Comparison of ENCODE assay signal across 8 mouse cellular contexts in genomic region chr3:88607065-88607757, GRCm38 (mm10). TPM values are rescaled to one million over a fixed set of nuclear protein-coding genes. Genes with fewer than 3 reads are reported as not detected.
DNase-seq lines count a peak whose midpoint lies in the region; ATAC-seq and TF ChIP-seq lines count a peak whose summit lies in the region.

No protein-coding gene starts in this region.

- TF ChIP-seq CTCF in bone marrow, adult 2 months (IDR thresholded peaks at IDR 0.05; ENCODE audit: control insufficient read depth, insufficient read depth, low read length) = peak; percentile 98

- H3K27ac ChIP-seq in bone marrow, adult 2 months (ENCODE audit: control insufficient read depth, insufficient read depth, low read depth, low read length, poor library complexity) = no peak overlapping the region
- no peak overlapping the region for H3K27ac ChIP-seq in embryonic facial prominence, embryonic 14.5 days (replicated peaks; ENCODE audit: low read depth, low read length)
- peak overlapping the region; percentile 77 for H3K27ac ChIP-seq in heart, embryonic 10.5 days
- no peak overlapping the region for H3K27ac ChIP-seq in kidney, embryonic 14.5 days (ENCODE audit: low read depth, low read length)

- H3K4me3 ChIP-seq in bone marrow, adult 2 months (replicated peaks; ENCODE audit: control insufficient read depth, low read depth, low read length) = no peak overlapping the region
- H3K4me3 ChIP-seq in embryonic facial prominence, embryonic 14.5 days (ENCODE audit: low read depth, low read length) = peak overlapping the region; percentile 29
- peak overlapping the region; percentile 61 for H3K4me3 ChIP-seq in heart, embryonic 10.5 days
- peak overlapping the region; percentile 26 for H3K4me3 ChIP-seq in kidney, embryonic 14.5 days (ENCODE audit: low read length)

- 1% methylated on average over 20 of the region's 20 CpGs for WGBS in bone marrow, adult 2 months
- WGBS in embryonic facial prominence, embryonic 14.5 days = 0% methylated on average over 16 of the region's 20 CpGs
- WGBS in heart, embryonic 10.5 days = under 1% methylated on average over 20 of the region's 20 CpGs
- 1% methylated on average over 20 of the region's 20 CpGs for WGBS in kidney, embryonic 14.5 days

- no peaks in the 10 kb centered on the region for H3K27me3 ChIP-seq in embryonic facial prominence, embryonic 14.5 days (replicated peaks; ENCODE audit: control insufficient read depth, insufficient read depth, low read length)
- no peaks in the 10 kb centered on the region for H3K27me3 ChIP-seq in heart, embryonic 10.5 days (ENCODE audit: insufficient read depth, poor library complexity, severe bottlenecking)
- no peaks in the 10 kb centered on the region for H3K27me3 ChIP-seq in kidney, embryonic 14.5 days (ENCODE audit: control insufficient read depth, insufficient read depth, low read length)

- ATAC-seq in embryonic facial prominence, embryonic 14.5 days (ENCODE audit: low read depth) = peak; percentile 93
- peak; percentile 86 for ATAC-seq in kidney, embryonic 14.5 days (ENCODE audit: low FRiP score, low TSS enrichment)

- peaks cover 2% of the 10 kb centered on the region; the same call in 1 of the 2 replicates for H3K4me1 ChIP-seq in bone marrow, adult 2 months (ENCODE audit: control insufficient read depth, insufficient read depth, low read length)
- 0 out of 2 replicates have a peak, but pooled peaks cover 5% of the 10 kb centered on the region for H3K4me1 ChIP-seq in embryonic facial prominence, embryonic 14.5 days (ENCODE audit: control insufficient read depth, insufficient read depth, low read length)
- H3K4me1 ChIP-seq in heart, embryonic 10.5 days = peaks cover 40% of the 10 kb centered on the region
- H3K4me1 ChIP-seq in kidney, embryonic 14.5 days (ENCODE audit: control insufficient read depth, insufficient read depth, low read length) = 0 out of 2 replicates have a peak, but pooled peaks cover 3% of the 10 kb centered on the region

- no peaks in the 10 kb centered on the region for H3K9me3 ChIP-seq in embryonic facial prominence, embryonic 14.5 days (ENCODE audit: control insufficient read depth, low read length)
- H3K9me3 ChIP-seq in heart, embryonic 10.5 days = no peaks in the 10 kb centered on the region
- H3K9me3 ChIP-seq in kidney, embryonic 14.5 days (ENCODE audit: control insufficient read depth, low read length) = no peaks in the 10 kb centered on the region

- peak overlapping the region; percentile 59 for H3K4me2 ChIP-seq in embryonic facial prominence, embryonic 14.5 days (ENCODE audit: low read depth, low read length)
- H3K4me2 ChIP-seq in kidney, embryonic 14.5 days (replicated peaks; ENCODE audit: low read depth, low read length) = peak overlapping the region; percentile 49

- peak overlapping the region; percentile 53 for H3K9ac ChIP-seq in embryonic facial prominence, embryonic 14.5 days (ENCODE audit: low read depth, low read length)
- 0 out of 2 replicates have a peak overlapping the region, but pooled peaks have one; percentile 23 for H3K9ac ChIP-seq in kidney, embryonic 14.5 days (ENCODE audit: low read depth, low read length)

- TF ChIP-seq POLR2A in bone marrow, adult 2 months (IDR thresholded peaks at IDR 0.05; ENCODE audit: borderline replicate concordance, control insufficient read depth, low read depth, low read length) = no peak

- DNase-seq in A20 (ENCODE audit: low read depth, low spot score) (peak; percentile 87), liver (peak; percentile 86)
- peak; percentile 87 for DNase-seq in embryonic facial prominence, embryonic 14.5 days (ENCODE audit: low spot score)
- peak; percentile 94 for DNase-seq in heart, embryonic 10.5 days (ENCODE audit: low spot score)
- peak; percentile 79 to 86 for DNase-seq in monocyte, adult 2 months (ENCODE audit: low read depth in 1 of 2, low spot score in 2 of 2)
- peak; percentile 77 to 86 for DNase-seq in spleen, postnatal 14 days (ENCODE audit: low spot score in 2 of 2)

- no peaks in the 10 kb centered on the region for H3K36me3 ChIP-seq in embryonic facial prominence, embryonic 14.5 days (ENCODE audit: control insufficient read depth, insufficient read depth, low read length)
- H3K36me3 ChIP-seq in heart, embryonic 10.5 days = no peaks in the 10 kb centered on the region
- H3K36me3 ChIP-seq in kidney, embryonic 14.5 days (ENCODE audit: control insufficient read depth, insufficient read depth, low read length) = no peaks in the 10 kb centered on the region

RNA-seq across cellular contexts. Expression of gene Arhgef2, which starts 1.4 kb away (rescaled TPM):
- polyA plus RNA-seq in bone marrow, adult 2 months (2011; ENCODE audit: insufficient read depth, insufficient read length, low replicate concordance, missing spikeins) = 39.3 and 96.1 TPM in 2 replicates
- polyA plus RNA-seq in embryonic facial prominence, embryonic 14.5 days (2014; fragmentation: Nextera tagmentation; extraction: Ambion mirVana) = 88.0 and 88.7 TPM in 2 replicates
- polyA plus RNA-seq in heart, embryonic 10.5 days (2016; fragmentation: Nextera tagmentation; extraction: Ambion mirVana) = 82.5 and 108 TPM in 2 replicates
- polyA plus RNA-seq in kidney, embryonic 14.5 days (2014; fragmentation: Nextera tagmentation; extraction: Ambion mirVana) = 110 and 127 TPM in 2 replicates

RNA-seq across cellular contexts. Expression of gene Ssr2, which starts 31.5 kb away (rescaled TPM):
- polyA plus RNA-seq in bone marrow, adult 2 months (2011; ENCODE audit: insufficient read depth, insufficient read length, low replicate concordance, missing spikeins) = 46.1 and 84.8 TPM in 2 replicates
- 289 and 337 TPM in 2 replicates for polyA plus RNA-seq in embryonic facial prominence, embryonic 14.5 days (2014; fragmentation: Nextera tagmentation; extraction: Ambion mirVana)
- 184 and 207 TPM in 2 replicates for polyA plus RNA-seq in heart, embryonic 10.5 days (2016; fragmentation: Nextera tagmentation; extraction: Ambion mirVana)
- polyA plus RNA-seq in kidney, embryonic 14.5 days (2014; fragmentation: Nextera tagmentation; extraction: Ambion mirVana) = 260 and 303 TPM in 2 replicates

RNA-seq across cellular contexts. Expression of gene Rxfp4, which starts 45.7 kb away (rescaled TPM):
- polyA plus RNA-seq in bone marrow, adult 2 months (2011; ENCODE audit: insufficient read depth, insufficient read length, low replicate concordance, missing spikeins) = not detected in 2 replicates
- 0.18 TPM in 1 of 2 replicates, not detected in the other for polyA plus RNA-seq in embryonic facial prominence, embryonic 14.5 days (2014; fragmentation: Nextera tagmentation; extraction: Ambion mirVana)
- polyA plus RNA-seq in heart, embryonic 10.5 days (2016; fragmentation: Nextera tagmentation; extraction: Ambion mirVana) = not detected in 2 replicates
- polyA plus RNA-seq in kidney, embryonic 14.5 days (2014; fragmentation: Nextera tagmentation; extraction: Ambion mirVana) = not detected in 2 replicates

RNA-seq across cellular contexts. Expression of gene Ubqln4, which starts 53.7 kb away (rescaled TPM):
- 20.9 and 25.2 TPM in 2 replicates for polyA plus RNA-seq in bone marrow, adult 2 months (2011; ENCODE audit: insufficient read depth, insufficient read length, low replicate concordance, missing spikeins)
- 46.3 and 50.0 TPM in 2 replicates for polyA plus RNA-seq in embryonic facial prominence, embryonic 14.5 days (2014; fragmentation: Nextera tagmentation; extraction: Ambion mirVana)
- polyA plus RNA-seq in heart, embryonic 10.5 days (2016; fragmentation: Nextera tagmentation; extraction: Ambion mirVana) = 49.5 and 62.2 TPM in 2 replicates
- polyA plus RNA-seq in kidney, embryonic 14.5 days (2014; fragmentation: Nextera tagmentation; extraction: Ambion mirVana) = 51.4 and 73.4 TPM in 2 replicates

RNA-seq across cellular contexts. Expression of gene Lamtor2, which starts 54.3 kb away (rescaled TPM):
- 82.9 and 126 TPM in 2 replicates for polyA plus RNA-seq in bone marrow, adult 2 months (2011; ENCODE audit: insufficient read depth, insufficient read length, low replicate concordance, missing spikeins)
- 97.9 and 107 TPM in 2 replicates for polyA plus RNA-seq in embryonic facial prominence, embryonic 14.5 days (2014; fragmentation: Nextera tagmentation; extraction: Ambion mirVana)
- 154 and 190 TPM in 2 replicates for polyA plus RNA-seq in heart, embryonic 10.5 days (2016; fragmentation: Nextera tagmentation; extraction: Ambion mirVana)
- polyA plus RNA-seq in kidney, embryonic 14.5 days (2014; fragmentation: Nextera tagmentation; extraction: Ambion mirVana) = 81.7 and 165 TPM in 2 replicates
